Mouse (Mus musculus): ENCODE measurements at regions not wholly inside any gene's neighbourhood (a gene's known extent, or its start where the extent isn't known, plus 50 kb on each side); places are given as distances from the start of the nearest gene placed in this dataset.

GRCm38 (mm10) chr10:39291134-39291746, 77.4 kb upstream of the Fyn start:
- Histone ChIP-seq H3K9me3 (ENCODE audit: low read length) (no peaks in the 10 kb centered on the region), H3K36me3 (replicated peaks; ENCODE audit: insufficient read depth, low read length) (no peaks in the 10 kb centered on the region), H3K9ac (replicated peaks) (no peak overlapping the region), H3K4me3 (ENCODE audit: low read depth, low read length) (no peak overlapping the region), H3K27me3 (ENCODE audit: insufficient read depth, low read length) (no peaks in the 10 kb centered on the region), H3K4me2 (ENCODE audit: low read depth, low read length) (no peak overlapping the region), H3K4me1 (ENCODE audit: insufficient read depth) (peaks cover 8% of the 10 kb centered on the region; the same call in 1 of the 2 replicates), H3K27ac (ENCODE audit: low read depth) (no peak overlapping the region)
- TF ChIP-seq EP300 (IDR thresholded peaks at IDR 0.05; ENCODE audit: low read depth) (no peak), CTCF (IDR thresholded peaks at IDR 0.05; ENCODE audit: low read depth) (no peak)
- DNase-seq = no peak
- no peak for ATAC-seq
- 65% methylated on average over 8 of the region's 8 CpGs for WGBS (ENCODE audit: insufficient replicate concordance)

GRCm38 (mm10) chr10:39290245-39290644, 78.4 kb upstream of the Fyn start:
- 32% methylated on average over 1 of the region's 1 CpGs for WGBS (ENCODE audit: insufficient replicate concordance)
- Histone ChIP-seq H3K9ac (replicated peaks) (no peak overlapping the region), H3K27ac (ENCODE audit: low read depth) (no peak overlapping the region), H3K27me3 (ENCODE audit: insufficient read depth, low read length) (no peaks in the 10 kb centered on the region), H3K4me3 (ENCODE audit: low read depth, low read length) (no peak overlapping the region), H3K4me2 (ENCODE audit: low read depth, low read length) (no peak overlapping the region), H3K36me3 (replicated peaks; ENCODE audit: insufficient read depth, low read length) (no peaks in the 10 kb centered on the region), H3K4me1 (ENCODE audit: insufficient read depth) (peaks cover 8% of the 10 kb centered on the region; the same call in 1 of the 2 replicates), H3K9me3 (ENCODE audit: low read length) (no peaks in the 10 kb centered on the region)
- DNase-seq (no peak), ATAC-seq (no peak)
- no peak for TF ChIP-seq EP300 (IDR thresholded peaks at IDR 0.05; ENCODE audit: low read depth)
- no peak for TF ChIP-seq CTCF (IDR thresholded peaks at IDR 0.05; ENCODE audit: low read depth)

- WGBS (ENCODE audit: insufficient replicate concordance) = 69% methylated on average over 14 of the region's 14 CpGs
- H3K36me3 ChIP-seq (replicated peaks; ENCODE audit: insufficient read depth, low read length) = no peaks in the 10 kb centered on the region
These were observed 88.2 kb upstream of the Fyn start for GRCm38 (mm10) chr10:39280366-39281000.

GRCm38 (mm10) chr10:39274202-39274601, 94.5 kb upstream of the Fyn start:
- no peak for DNase-seq
- Histone ChIP-seq H3K27ac (ENCODE audit: low read depth) (no peak overlapping the region), H3K9me3 (ENCODE audit: low read length) (no peaks in the 10 kb centered on the region), H3K4me3 (ENCODE audit: low read depth, low read length) (no peak overlapping the region), H3K4me1 (ENCODE audit: insufficient read depth) (no peaks in the 10 kb centered on the region), H3K27me3 (ENCODE audit: insufficient read depth, low read length) (no peaks in the 10 kb centered on the region), H3K4me2 (ENCODE audit: low read depth, low read length) (no peak overlapping the region), H3K36me3 (replicated peaks; ENCODE audit: insufficient read depth, low read length) (no peaks in the 10 kb centered on the region), H3K9ac (replicated peaks) (no peak overlapping the region)
- TF ChIP-seq EP300 (IDR thresholded peaks at IDR 0.05; ENCODE audit: low read depth) (no peak), CTCF (IDR thresholded peaks at IDR 0.05; ENCODE audit: low read depth) (no peak)
- ATAC-seq = no peak
- 33% methylated on average over 2 of the region's 2 CpGs for WGBS (ENCODE audit: insufficient replicate concordance)

More at GRCm38 (mm10) chr10:39280366-39281000, 88.2 kb upstream of the Fyn start:
- no peaks in the 10 kb centered on the region for H3K4me1 ChIP-seq (ENCODE audit: insufficient read depth)
- no peak overlapping the region for H3K4me3 ChIP-seq (ENCODE audit: low read depth, low read length)
- DNase-seq = no peak
- H3K9me3 ChIP-seq (ENCODE audit: low read length) = peaks cover 3% of the 10 kb centered on the region; the same call in 1 of the 2 replicates
- no peaks in the 10 kb centered on the region for H3K27me3 ChIP-seq (ENCODE audit: insufficient read depth, low read length)
- ATAC-seq = 0 out of 2 replicates have a peak, but pooled peaks have one; percentile 25
- no peak overlapping the region for H3K27ac ChIP-seq (ENCODE audit: low read depth)
- no peak for TF ChIP-seq CTCF (IDR thresholded peaks at IDR 0.05; ENCODE audit: low read depth)
- no peak for TF ChIP-seq EP300 (IDR thresholded peaks at IDR 0.05; ENCODE audit: low read depth)
- no peak overlapping the region for H3K9ac ChIP-seq (replicated peaks)
- no peak overlapping the region for H3K4me2 ChIP-seq (ENCODE audit: low read depth, low read length)

- Histone ChIP-seq H3K4me2 (ENCODE audit: low read depth, low read length) (no peak overlapping the region), H3K9ac (replicated peaks) (no peak overlapping the region), H3K27ac (ENCODE audit: low read depth) (no peak overlapping the region), H3K4me1 (ENCODE audit: insufficient read depth) (no peaks in the 10 kb centered on the region), H3K27me3 (ENCODE audit: insufficient read depth, low read length) (no peaks in the 10 kb centered on the region), H3K9me3 (ENCODE audit: low read length) (no peaks in the 10 kb centered on the region), H3K36me3 (replicated peaks; ENCODE audit: insufficient read depth, low read length) (no peaks in the 10 kb centered on the region), H3K4me3 (ENCODE audit: low read depth, low read length) (no peak overlapping the region)
- WGBS (ENCODE audit: insufficient replicate concordance) = 70% methylated on average over 4 of the region's 4 CpGs
- no peak for ATAC-seq
- TF ChIP-seq EP300 (IDR thresholded peaks at IDR 0.05; ENCODE audit: low read depth) = no peak
- TF ChIP-seq CTCF (IDR thresholded peaks at IDR 0.05; ENCODE audit: low read depth) = no peak
- no peak for DNase-seq
These were observed 95.2 kb upstream of the Fyn start for GRCm38 (mm10) chr10:39273426-39273825.

DNA sequence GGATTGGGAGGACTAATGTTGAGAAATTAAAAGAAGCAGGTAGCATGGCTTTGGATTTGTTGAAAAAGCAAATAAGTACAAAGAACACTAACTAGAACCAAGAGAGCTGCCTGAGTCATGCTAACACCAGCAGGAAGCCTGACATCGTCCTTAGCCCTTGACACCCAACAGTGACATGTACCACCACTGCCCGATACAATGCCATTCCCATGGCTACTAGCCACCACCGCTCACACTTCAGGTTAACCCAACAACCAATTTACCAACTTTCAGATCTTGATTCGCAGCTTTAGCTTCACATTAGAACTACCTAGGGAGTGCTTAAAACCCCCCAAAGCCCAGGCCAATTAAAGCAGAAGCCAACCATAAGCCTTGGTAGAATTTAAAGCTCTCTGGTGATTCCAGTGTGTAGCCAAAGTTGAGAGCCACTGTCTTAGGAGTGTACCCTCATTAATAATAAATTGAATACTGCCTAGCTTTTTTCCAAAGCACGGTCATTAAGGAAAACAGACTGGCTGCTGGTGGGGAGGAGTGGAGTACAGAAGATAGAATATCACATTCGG, 96.2 kb upstream of the Fyn start:
- no peaks in the 10 kb centered on the region for H3K27me3 ChIP-seq (ENCODE audit: insufficient read depth, low read length)
- no peaks in the 10 kb centered on the region for H3K9me3 ChIP-seq (ENCODE audit: low read length)
- TF ChIP-seq CTCF (IDR thresholded peaks at IDR 0.05; ENCODE audit: low read depth) (no peak), EP300 (IDR thresholded peaks at IDR 0.05; ENCODE audit: low read depth) (no peak)
- no peak for ATAC-seq
- H3K36me3 ChIP-seq (replicated peaks; ENCODE audit: insufficient read depth, low read length) = no peaks in the 10 kb centered on the region
- no peak overlapping the region for H3K27ac ChIP-seq (ENCODE audit: low read depth)
- H3K9ac ChIP-seq (replicated peaks) = no peak overlapping the region
- no peaks in the 10 kb centered on the region for H3K4me1 ChIP-seq (ENCODE audit: insufficient read depth)
- no peak for DNase-seq
- no peak overlapping the region for H3K4me3 ChIP-seq (ENCODE audit: low read depth, low read length)
- no peak overlapping the region for H3K4me2 ChIP-seq (ENCODE audit: low read depth, low read length)
- 68% methylated on average over 6 of the region's 6 CpGs for WGBS (ENCODE audit: insufficient replicate concordance)
